Mouse (Mus musculus) embryonic facial prominence, embryonic 11.5 days (tissue): ENCODE data around the gene Top3b. TPM values are rescaled to one million over a fixed set of nuclear protein-coding genes. Genes with fewer than 3 reads are reported as not detected.

Experiments
- ATAC-seq: fragments of 200-750 bp; cut with Nextera tagmentation; replicated peaks from 2 replicates; pipeline ENCODE4 v1.8.0; 2017; ENCODE audit warnings: low read depth; ENCODE audit not compliant: insufficient number of reproducible peaks, low FRiP score, low TSS enrichment
- DNase-seq: peaks from one replicate; pipeline ENCODE4 v3.0.0-alpha.2; 2015; ENCODE audit warnings: low spot score
- H3K27ac ChIP-seq: fragments of 300-500 bp; sonication (generic); replicated peaks from 2 replicates; pipeline ENCODE4 v1.5.1; 2014; ENCODE audit warnings: mild to moderate bottlenecking, low read depth, low read length, control low read depth
- H3K27me3 ChIP-seq: fragments of 300-500 bp; sonication (generic); 2 replicates; pipeline ENCODE4 v1.6.1; 2014; ENCODE audit warnings: mild to moderate bottlenecking, low read length, moderate library complexity, mixed read lengths; ENCODE audit not compliant: control insufficient read depth, insufficient read depth
- H3K36me3 ChIP-seq: fragments of 300-500 bp; sonication (generic); replicated peaks from 2 replicates; pipeline ENCODE4 v1.6.1; 2014; ENCODE audit warnings: low read depth, mild to moderate bottlenecking, low read length, moderate library complexity, mixed read lengths; ENCODE audit not compliant: control insufficient read depth, insufficient read depth
- H3K4me1 ChIP-seq: fragments of 300-500 bp; sonication (generic); 2 replicates; pipeline ENCODE4 v1.6.1; 2014; ENCODE audit warnings: low read length, mixed read lengths; ENCODE audit not compliant: control insufficient read depth, insufficient read depth
- H3K4me2 ChIP-seq: fragments of 300-500 bp; sonication (generic); 2 replicates; pipeline ENCODE4 v1.6.1; 2014; ENCODE audit warnings: low read depth, mild to moderate bottlenecking, control low read depth, low read length, moderate library complexity
- H3K4me3 ChIP-seq: fragments of 300-500 bp; sonication (generic); 2 replicates; pipeline ENCODE4 v1.5.1; 2014; ENCODE audit warnings: low read depth, low read length, control low read depth
- H3K9ac ChIP-seq: fragments of 300-500 bp; sonication (generic); replicated peaks from 2 replicates; pipeline ENCODE4 v1.6.1; 2014; ENCODE audit warnings: mild to moderate bottlenecking, control low read depth, low read length
- H3K9me3 ChIP-seq: fragments of 300-500 bp; sonication (generic); replicated peaks from 2 replicates; pipeline ENCODE4 v1.6.1; 2016; ENCODE audit warnings: mild to moderate bottlenecking, low read length, inconsistent platforms, mixed read lengths; ENCODE audit not compliant: control insufficient read depth
- WGBS: fragments of 180-500 bp; shearing (Covaris S2); extraction: QIAGEN DNeasy Blood & Tissue Kit; methylation state at CpG from one replicate; pipeline ENCODE4 v1.1.7; 2014; 5-methylcytosine and 5-hydroxymethylcytosine counted together
- polyA plus RNA-seq: library from polyadenylated mRNA; unstranded; fragments of >200 nt; fragmentation: Nextera tagmentation; extraction: Ambion mirVana; gene quantifications from 2 replicates; pipeline ENCODE4 v1.2.1, GENCODE M21; 2014

The Top3b gene
- polyA plus RNA-seq = 56.8 and 64.1 TPM in 2 replicates

- H3K4me2 ChIP-seq = peak within 1 kb of the TSS; percentile 63
- ATAC-seq = peak; percentile 97
Measured at GRCm38 (mm10) chr16:16870617-16871331, at the start of gene Top3b, which contains the start of gene Vpreb1. Top3b (plus strand) TSS chr16:16870736. Vpreb1 (minus strand) TSS chr16:16870843.

DNA sequence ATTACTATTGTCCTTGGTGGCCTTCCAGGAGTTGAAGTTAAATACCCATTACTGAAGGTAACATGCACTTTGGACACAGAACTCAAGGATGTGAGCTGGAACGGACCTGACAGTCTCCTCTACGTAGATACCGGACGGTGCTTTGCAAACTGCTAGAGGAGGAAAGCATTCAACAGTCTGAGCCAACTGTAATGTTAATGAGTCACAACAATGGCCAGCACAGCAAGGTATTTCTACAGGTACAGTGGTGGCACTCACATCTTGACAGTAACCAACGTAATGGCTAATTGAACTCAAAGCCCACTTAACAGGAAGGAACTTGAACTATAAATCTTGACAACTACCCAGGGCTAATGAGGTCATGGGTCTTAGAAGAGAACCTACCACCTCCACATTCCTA is 45.1 kb upstream of the Top3b start:
- H3K9me3 ChIP-seq = no peaks in the 10 kb centered on the region
- H3K4me2 ChIP-seq = no peak overlapping the region
- no peaks in the 10 kb centered on the region for H3K36me3 ChIP-seq
- H3K4me3 ChIP-seq = no peak overlapping the region
- WGBS = 36% methylated on average over 5 of the region's 5 CpGs
- H3K9ac ChIP-seq = no peak overlapping the region
- ATAC-seq (no peak), DNase-seq (no peak)
- H3K27me3 ChIP-seq = no peaks in the 10 kb centered on the region
- H3K4me1 ChIP-seq = no peaks in the 10 kb centered on the region
- no peak overlapping the region for H3K27ac ChIP-seq

More at GRCm38 (mm10) chr16:16870617-16871331, at the start of gene Top3b, which contains the start of gene Vpreb1:
- DNase-seq = peak; percentile 94
- Histone ChIP-seq H3K27ac (peak within 1 kb of the TSS; percentile 79), H3K9me3 (no peaks in the 10 kb centered on the region), H3K9ac (peak within 1 kb of the TSS; percentile 76), H3K4me3 (peak within 1 kb of the TSS; percentile 55), H3K36me3 (no peaks in the 10 kb centered on the region), H3K27me3 (no peaks in the 10 kb centered on the region), H3K4me1 (no peaks in the 10 kb centered on the region)
- under 1% methylated on average over 49 of the region's 49 CpGs for WGBS

DNA sequence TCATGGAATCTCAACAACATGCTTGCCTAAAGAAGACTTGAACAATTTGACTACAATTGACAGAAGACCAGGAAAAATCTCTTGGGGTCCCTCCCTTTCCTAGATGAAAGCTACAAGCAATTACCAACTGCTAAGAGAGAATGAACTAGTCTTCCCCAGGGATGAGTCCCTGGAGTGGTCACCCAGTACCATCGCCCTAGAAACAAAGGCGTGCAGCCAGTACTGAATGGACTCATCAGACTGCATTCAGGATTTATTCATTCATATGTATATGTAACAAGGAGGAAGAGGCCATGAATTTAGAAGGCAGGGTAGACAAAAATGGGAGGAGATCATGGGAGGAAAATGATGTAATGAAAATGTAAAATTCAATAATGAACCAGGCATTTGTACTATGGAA is 44.3 kb upstream of the Top3b start:
- Histone ChIP-seq H3K36me3 (no peaks in the 10 kb centered on the region), H3K27me3 (no peaks in the 10 kb centered on the region), H3K9me3 (no peaks in the 10 kb centered on the region), H3K4me2 (no peak overlapping the region), H3K4me1 (no peaks in the 10 kb centered on the region), H3K9ac (no peak overlapping the region), H3K4me3 (no peak overlapping the region), H3K27ac (no peak overlapping the region)
- ATAC-seq = no peak
- DNase-seq = no peak
- 93% methylated on average over 2 of the region's 2 CpGs for WGBS

- Histone ChIP-seq H3K27ac (no peak within 1 kb of the TSS), H3K4me1 (no peaks in the 10 kb centered on the region), H3K4me3 (peak within 1 kb of the TSS; percentile 36), H3K9me3 (no peaks in the 10 kb centered on the region), H3K27me3 (no peaks in the 10 kb centered on the region), H3K9ac (peak within 1 kb of the TSS; percentile 5; the same call in 1 of the 2 replicates), H3K36me3 (no peaks in the 10 kb centered on the region), H3K4me2 (peak within 1 kb of the TSS; percentile 79)
- peak; percentile 79 for DNase-seq
- 5% methylated on average over 33 of the region's 33 CpGs for WGBS
- ATAC-seq = peak; percentile 93
Measured at GRCm38 (mm10) chr16:16828757-16829615, 41.5 kb upstream of the Top3b start, which contains the start of gene Spag6l. Spag6l (minus strand) TSS chr16:16829456.

DNA sequence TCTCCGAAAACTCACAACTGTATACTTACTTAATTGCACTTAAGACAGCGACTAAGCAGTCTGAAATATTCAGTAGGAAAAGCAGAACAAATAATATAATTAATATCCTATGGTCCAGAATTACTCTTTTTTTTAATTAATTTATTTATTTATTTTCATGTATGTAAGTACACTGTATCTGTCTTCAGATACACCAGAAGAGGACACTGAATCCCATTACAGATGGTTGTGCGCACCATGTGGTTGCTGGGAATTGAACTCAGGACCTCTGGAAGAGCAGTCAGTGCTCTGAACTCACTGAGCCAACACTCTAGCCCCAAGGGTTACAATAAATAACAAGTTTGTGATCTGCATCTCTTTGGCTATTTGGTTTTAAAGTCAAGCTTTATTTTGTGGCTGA is 40.9 kb upstream of the Top3b start:
- Histone ChIP-seq H3K9ac (no peak overlapping the region), H3K27ac (no peak overlapping the region), H3K4me1 (no peaks in the 10 kb centered on the region), H3K4me3 (no peak overlapping the region), H3K9me3 (no peaks in the 10 kb centered on the region), H3K36me3 (no peaks in the 10 kb centered on the region), H3K4me2 (no peak overlapping the region), H3K27me3 (no peaks in the 10 kb centered on the region)
- 82% methylated on average over 3 of the region's 3 CpGs for WGBS
- DNase-seq (no peak), ATAC-seq (no peak; the same call in 1 of the 2 replicates)

GRCm38 (mm10) chr16:16849196-16849595 is 21.3 kb upstream of the Top3b start:
- Histone ChIP-seq H3K9ac (no peak overlapping the region), H3K4me3 (no peak overlapping the region), H3K9me3 (no peaks in the 10 kb centered on the region), H3K27me3 (no peaks in the 10 kb centered on the region), H3K4me1 (no peaks in the 10 kb centered on the region), H3K4me2 (no peak overlapping the region), H3K36me3 (no peaks in the 10 kb centered on the region), H3K27ac (no peak overlapping the region)
- ATAC-seq (no peak), DNase-seq (no peak)

DNA sequence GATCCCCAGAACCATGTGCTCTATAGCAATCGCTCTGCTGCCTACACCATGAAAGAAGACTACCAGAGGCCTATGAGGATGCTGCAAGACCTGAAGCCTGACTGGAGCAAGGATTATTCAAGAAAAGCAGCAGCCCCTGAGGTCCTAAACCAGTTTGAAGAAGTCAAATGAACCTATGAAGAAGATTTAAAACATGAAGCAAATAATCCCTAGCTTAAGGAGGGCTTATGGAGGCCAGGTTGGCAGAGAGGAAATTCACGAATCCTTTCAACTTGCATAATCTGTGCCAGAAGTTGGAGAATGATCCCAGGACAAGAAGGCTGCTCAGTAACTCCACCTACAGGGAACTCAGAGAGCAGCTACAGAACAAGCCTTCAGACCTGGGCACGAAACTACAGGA is 18.1 kb upstream of the Top3b start:
- 80% methylated on average over 3 of the region's 3 CpGs for WGBS
- ATAC-seq (no peak), DNase-seq (no peak)

GRCm38 (mm10) chr16:16854836-16855235 is 15.7 kb upstream of the Top3b start:
- no peaks in the 10 kb centered on the region for H3K27me3 ChIP-seq
- DNase-seq (peak; percentile 65), ATAC-seq (no peak)
- no peak overlapping the region for H3K9ac ChIP-seq
- no peaks in the 10 kb centered on the region for H3K36me3 ChIP-seq
- no peak overlapping the region for H3K4me2 ChIP-seq
- H3K27ac ChIP-seq = no peak overlapping the region
- H3K4me1 ChIP-seq = no peaks in the 10 kb centered on the region
- 37% methylated on average over 6 of the region's 6 CpGs for WGBS
- H3K9me3 ChIP-seq = no peaks in the 10 kb centered on the region
- H3K4me3 ChIP-seq = no peak overlapping the region

More for the DNA sequence above, 18.1 kb upstream of the Top3b start:
- no peak overlapping the region for H3K27ac ChIP-seq
- H3K27me3 ChIP-seq = no peaks in the 10 kb centered on the region
- H3K9me3 ChIP-seq = no peaks in the 10 kb centered on the region
- H3K4me3 ChIP-seq = no peak overlapping the region
- H3K4me1 ChIP-seq = no peaks in the 10 kb centered on the region
- no peaks in the 10 kb centered on the region for H3K36me3 ChIP-seq
- H3K4me2 ChIP-seq = no peak overlapping the region
- no peak overlapping the region for H3K9ac ChIP-seq
